Mouse (Mus musculus) left cerebral cortex, postnatal 25 days (tissue): ENCODE results near the gene Jun. TPM values are rescaled to one million over a fixed set of nuclear protein-coding genes. Genes with fewer than 3 reads are reported as not detected.

Experiments used
- DNase-seq, 2 experiments: peaks; one replicate each; pipeline ENCODE4 v3.0.0; 2022; ENCODE audit warnings: low spot score in 2 of 2, mixed read lengths in 1 of 2
- intact Hi-C: fragments of 180-260 bp; cut with DNase I; formaldehyde crosslinking; loops from one replicate; pipeline ENCODE4 v1.15.1; 2025
- total RNA-seq, 2 experiments: library from RNA; stranded (reverse); gene quantifications; 2 replicates each; pipeline ENCODE4 v1.2.3; 2021

The Jun gene
- total RNA-seq, 2 experiments from 2014 or later, result 47.0 to 61.4 TPM

- DNase-seq, result peak in 1 of 2 experiments; percentile 80
- intact Hi-C loops, result no loop called here
These were observed 52.8 kb downstream of the Jun start for GRCm38 (mm10) chr4:94999249-94999648.

Other genes starting within 250 kb of the Jun start
- 1 to 10 TPM in 1 of 2 experiments, under 1 TPM in 1; 0.76 to 1.4 TPM for gene Eqtn, start 123.4 kb downstream of the Jun start, total RNA-seq
- 10 to 100 TPM; 33.3 to 37.6 TPM for gene Mysm1, start 73.1 kb downstream of the Jun start, total RNA-seq